Mouse (Mus musculus) embryonic fibroblast, embryonic 13.5 days (primary cell): ENCODE measurements around the gene Kcnip4. TPM values are rescaled to one million over a fixed set of nuclear protein-coding genes. Genes with fewer than 3 reads are reported as not detected.

Experiments used
- H3K27ac ChIP-seq: 2 replicates; pipeline ENCODE4 v1.5.1; 2012; ENCODE audit warnings: low read length, control low read depth, inconsistent platforms; ENCODE audit not compliant: insufficient read depth
- H3K4me1 ChIP-seq: 2 replicates; pipeline ENCODE4 v1.6.1; 2011; ENCODE audit warnings: low read length; ENCODE audit not compliant: control insufficient read depth, insufficient read depth
- H3K4me3 ChIP-seq: 2 replicates; pipeline ENCODE4 v1.5.1; 2011; ENCODE audit warnings: mild to moderate bottlenecking, control low read depth, low read length; ENCODE audit not compliant: insufficient read depth
- CTCF ChIP-seq: IDR thresholded peaks from 2 replicates; pipeline ENCODE4 v1.5.1; 2011; ENCODE audit warnings: mild to moderate bottlenecking, control low read depth, low read length, moderate library complexity, borderline replicate concordance; ENCODE audit not compliant: insufficient read depth
- POLR2A ChIP-seq: IDR thresholded peaks from 2 replicates; pipeline ENCODE4 v1.6.1; 2011; ENCODE audit warnings: low read depth, mild to moderate bottlenecking, control low read depth, low read length, moderate library complexity
- polyA plus RNA-seq: library from polyadenylated mRNA; stranded (reverse); fragments of >200 nt; gene quantifications from 2 replicates; pipeline ENCODE4 v1.2.4, GENCODE M21; 2011; ENCODE audit warnings: low read depth; ENCODE audit not compliant: missing spikeins, insufficient read length

Gene Kcnip4
- polyA plus RNA-seq, 1 experiment: 0.30 TPM

- Histone ChIP-seq H3K27ac (no peak overlapping the region), H3K4me1 (no peaks in the 10 kb centered on the region)
These were observed 375.0 kb downstream of the Kcnip4 start for GRCm38 (mm10) chr5:49149684-49150083.

GRCm38 (mm10) chr5:49095432-49095831 lies 429.3 kb downstream of the Kcnip4 start:
- H3K27ac ChIP-seq: no peak overlapping the region
- no peaks in the 10 kb centered on the region for H3K4me1 ChIP-seq
- no peak overlapping the region for H3K4me3 ChIP-seq
- no peak for TF ChIP-seq POLR2A
- TF ChIP-seq CTCF: no peak

More at GRCm38 (mm10) chr5:49149684-49150083, 375.0 kb downstream of the Kcnip4 start:
- TF ChIP-seq POLR2A: no peak
- no peak for TF ChIP-seq CTCF
- no peak overlapping the region for H3K4me3 ChIP-seq

GRCm38 (mm10) chr5:49094945-49095344 lies 429.8 kb downstream of the Kcnip4 start:
- TF ChIP-seq POLR2A: no peak
- TF ChIP-seq CTCF: no peak

GRCm38 (mm10) chr5:49094306-49094705 lies 430.4 kb downstream of the Kcnip4 start:
- TF ChIP-seq CTCF (no peak), POLR2A (no peak)

More at GRCm38 (mm10) chr5:49094945-49095344, 429.8 kb downstream of the Kcnip4 start:
- Histone ChIP-seq H3K4me3 (no peak overlapping the region), H3K4me1 (no peaks in the 10 kb centered on the region), H3K27ac (no peak overlapping the region)

GRCm38 (mm10) chr5:49090122-49090680 lies 434.5 kb downstream of the Kcnip4 start:
- TF ChIP-seq CTCF: no peak
- Histone ChIP-seq H3K4me3 (no peak overlapping the region), H3K27ac (no peak overlapping the region), H3K4me1 (no peaks in the 10 kb centered on the region)

More at GRCm38 (mm10) chr5:49094306-49094705, 430.4 kb downstream of the Kcnip4 start:
- Histone ChIP-seq H3K27ac (no peak overlapping the region), H3K4me1 (no peaks in the 10 kb centered on the region), H3K4me3 (no peak overlapping the region)

- Histone ChIP-seq H3K27ac (no peak overlapping the region), H3K4me3 (no peak overlapping the region), H3K4me1 (no peaks in the 10 kb centered on the region)
- no peak for TF ChIP-seq CTCF
- no peak for TF ChIP-seq POLR2A
These were observed 459.1 kb downstream of the Kcnip4 start for GRCm38 (mm10) chr5:49065646-49066045.

GRCm38 (mm10) chr5:49058926-49059325 lies 465.8 kb downstream of the Kcnip4 start:
- no peak overlapping the region for H3K4me3 ChIP-seq
- no peaks in the 10 kb centered on the region for H3K4me1 ChIP-seq
- H3K27ac ChIP-seq: no peak overlapping the region
- TF ChIP-seq POLR2A (no peak), CTCF (no peak)

GRCm38 (mm10) chr5:49057636-49058340 lies 466.9 kb downstream of the Kcnip4 start:
- TF ChIP-seq CTCF (no peak), POLR2A (no peak)
- H3K4me1 ChIP-seq: no peaks in the 10 kb centered on the region
- no peak overlapping the region for H3K27ac ChIP-seq
- H3K4me3 ChIP-seq: no peak overlapping the region

GRCm38 (mm10) chr5:49047960-49048359 lies 476.7 kb downstream of the Kcnip4 start:
- Histone ChIP-seq H3K4me3 (no peak overlapping the region), H3K4me1 (no peaks in the 10 kb centered on the region), H3K27ac (no peak overlapping the region)
- no peak for TF ChIP-seq POLR2A
- no peak for TF ChIP-seq CTCF

GRCm38 (mm10) chr5:49041259-49041845 lies 483.4 kb downstream of the Kcnip4 start:
- Histone ChIP-seq H3K4me1 (no peaks in the 10 kb centered on the region), H3K4me3 (no peak overlapping the region), H3K27ac (no peak overlapping the region)
- TF ChIP-seq CTCF: no peak

- no peak overlapping the region for H3K27ac ChIP-seq
- H3K4me3 ChIP-seq: no peak overlapping the region
- H3K4me1 ChIP-seq: no peaks in the 10 kb centered on the region
- TF ChIP-seq CTCF (no peak), POLR2A (no peak)
These were observed 527.3 kb downstream of the Kcnip4 start for GRCm38 (mm10) chr5:48997359-48997758.
